Mouse (Mus musculus): Measurements from ENCODE around the gene Mapk7. TPM values are rescaled to one million over a fixed set of nuclear protein-coding genes. Genes with fewer than 3 reads are reported as not detected.

Mapk7 gene
- polyA plus RNA-seq, 1 experiment from 2014 or later: 69.6 TPM

- DNase-seq: peak; percentile 73
- WGBS: 30% methylated on average over 2 of the region's 2 CpGs
- no peaks in the 10 kb centered on the region for H3K27me3 ChIP-seq (ENCODE audit: insufficient read depth, low read length)
- no peak overlapping the region for H3K4me3 ChIP-seq (ENCODE audit: low read depth, low read length)
- no peaks in the 10 kb centered on the region for H3K36me3 ChIP-seq (ENCODE audit: insufficient read depth)
- no peaks in the 10 kb centered on the region for H3K9me3 ChIP-seq (ENCODE audit: low read depth, low read length)
- H3K4me2 ChIP-seq: no peak overlapping the region
- H3K9ac ChIP-seq: no peak overlapping the region
- H3K4me1 ChIP-seq (ENCODE audit: insufficient read depth): peaks cover 20% of the 10 kb centered on the region
- ATAC-seq (ENCODE audit: insufficient read depth): no peak
- peak overlapping the region; percentile 81 for H3K27ac ChIP-seq (ENCODE audit: low read depth)
- no peak for TF ChIP-seq CTCF (IDR thresholded peaks at IDR 0.05; ENCODE audit: low read depth)
These were observed 30.1 kb downstream of the Mapk7 start for GRCm38 (mm10) chr11:61464071-61464470.

GRCm38 (mm10) chr11:61449499-61450292 is 44.5 kb downstream of the Mapk7 start:
- no peak overlapping the region for H3K9ac ChIP-seq
- H3K4me2 ChIP-seq: no peak overlapping the region
- H3K9me3 ChIP-seq (ENCODE audit: low read depth, low read length): no peaks in the 10 kb centered on the region
- H3K4me3 ChIP-seq (ENCODE audit: low read depth, low read length): no peak overlapping the region
- H3K4me1 ChIP-seq (ENCODE audit: insufficient read depth): peaks cover 9% of the 10 kb centered on the region; the same call in 1 of the 2 replicates
- H3K27ac ChIP-seq (ENCODE audit: low read depth): 0 out of 2 replicates have a peak overlapping the region, but pooled peaks have one; percentile 21
- DNase-seq (no peak), ATAC-seq (ENCODE audit: insufficient read depth) (no peak)
- H3K36me3 ChIP-seq (ENCODE audit: insufficient read depth): no peaks in the 10 kb centered on the region
- TF ChIP-seq CTCF (IDR thresholded peaks at IDR 0.05; ENCODE audit: low read depth): peak; percentile 32; the same call in 1 of the 2 replicates
- H3K27me3 ChIP-seq (ENCODE audit: insufficient read depth, low read length): no peaks in the 10 kb centered on the region
- WGBS: 70% methylated on average over 24 of the region's 24 CpGs

GRCm38 (mm10) chr11:61448599-61449225 is 45.5 kb downstream of the Mapk7 start:
- H3K4me3 ChIP-seq (ENCODE audit: low read depth, low read length): no peak overlapping the region
- H3K27me3 ChIP-seq (ENCODE audit: insufficient read depth, low read length): no peaks in the 10 kb centered on the region
- 66% methylated on average over 9 of the region's 9 CpGs for WGBS
- DNase-seq (peak; percentile 30), ATAC-seq (ENCODE audit: insufficient read depth) (no peak)
- H3K4me1 ChIP-seq (ENCODE audit: insufficient read depth): peaks cover 9% of the 10 kb centered on the region; the same call in 1 of the 2 replicates
- TF ChIP-seq CTCF (IDR thresholded peaks at IDR 0.05; ENCODE audit: low read depth): no peak
- H3K9me3 ChIP-seq (ENCODE audit: low read depth, low read length): no peaks in the 10 kb centered on the region
- H3K4me2 ChIP-seq: no peak overlapping the region
- H3K9ac ChIP-seq: no peak overlapping the region
- H3K27ac ChIP-seq (ENCODE audit: low read depth): peak overlapping the region; percentile 21; the same call in 1 of the 2 replicates
- H3K36me3 ChIP-seq (ENCODE audit: insufficient read depth): no peaks in the 10 kb centered on the region

GRCm38 (mm10) chr11:61448041-61448440 is 46.2 kb downstream of the Mapk7 start:
- WGBS: 41% methylated on average over 5 of the region's 5 CpGs
- ATAC-seq (ENCODE audit: insufficient read depth): no peak

GRCm38 (mm10) chr11:61447296-61447695 is 46.9 kb downstream of the Mapk7 start:
- Histone ChIP-seq H3K36me3 (ENCODE audit: insufficient read depth) (no peaks in the 10 kb centered on the region), H3K4me1 (ENCODE audit: insufficient read depth) (peaks cover 9% of the 10 kb centered on the region; the same call in 1 of the 2 replicates), H3K9ac (no peak overlapping the region), H3K4me3 (ENCODE audit: low read depth, low read length) (no peak overlapping the region), H3K27me3 (ENCODE audit: insufficient read depth, low read length) (no peaks in the 10 kb centered on the region), H3K27ac (ENCODE audit: low read depth) (no peak overlapping the region), H3K9me3 (ENCODE audit: low read depth, low read length) (no peaks in the 10 kb centered on the region), H3K4me2 (no peak overlapping the region)
- TF ChIP-seq CTCF (IDR thresholded peaks at IDR 0.05; ENCODE audit: low read depth): no peak
- WGBS: 82% methylated on average over 8 of the region's 8 CpGs
- no peak for ATAC-seq (ENCODE audit: insufficient read depth)
- no peak for DNase-seq

More at GRCm38 (mm10) chr11:61448041-61448440, 46.2 kb downstream of the Mapk7 start:
- Histone ChIP-seq H3K9ac (no peak overlapping the region), H3K27ac (ENCODE audit: low read depth) (no peak overlapping the region), H3K9me3 (ENCODE audit: low read depth, low read length) (no peaks in the 10 kb centered on the region), H3K4me1 (ENCODE audit: insufficient read depth) (peaks cover 9% of the 10 kb centered on the region; the same call in 1 of the 2 replicates), H3K27me3 (ENCODE audit: insufficient read depth, low read length) (no peaks in the 10 kb centered on the region), H3K36me3 (ENCODE audit: insufficient read depth) (no peaks in the 10 kb centered on the region), H3K4me2 (no peak overlapping the region), H3K4me3 (ENCODE audit: low read depth, low read length) (no peak overlapping the region)
- TF ChIP-seq CTCF (IDR thresholded peaks at IDR 0.05; ENCODE audit: low read depth): no peak
- no peak for DNase-seq

GRCm38 (mm10) chr11:61443807-61444206 is 50.4 kb downstream of the Mapk7 start:
- no peak overlapping the region for H3K27ac ChIP-seq (ENCODE audit: low read depth)
- H3K4me3 ChIP-seq (ENCODE audit: low read depth, low read length): no peak overlapping the region
- no peak for ATAC-seq (ENCODE audit: insufficient read depth)
- TF ChIP-seq CTCF (IDR thresholded peaks at IDR 0.05; ENCODE audit: low read depth): no peak
- no peak for DNase-seq
- no peaks in the 10 kb centered on the region for H3K36me3 ChIP-seq (ENCODE audit: insufficient read depth)
- no peak overlapping the region for H3K9ac ChIP-seq
- no peaks in the 10 kb centered on the region for H3K9me3 ChIP-seq (ENCODE audit: low read depth, low read length)
- H3K4me2 ChIP-seq: no peak overlapping the region
- peaks cover 8% of the 10 kb centered on the region; the same call in 1 of the 2 replicates for H3K4me1 ChIP-seq (ENCODE audit: insufficient read depth)
- no peaks in the 10 kb centered on the region for H3K27me3 ChIP-seq (ENCODE audit: insufficient read depth, low read length)
- WGBS: 81% methylated on average over 6 of the region's 6 CpGs

GRCm38 (mm10) chr11:61441670-61442069 is 52.5 kb downstream of the Mapk7 start:
- no peak for DNase-seq
- H3K4me2 ChIP-seq: no peak overlapping the region

More at GRCm38 (mm10) chr11:61441670-61442069, 52.5 kb downstream of the Mapk7 start:
- Histone ChIP-seq H3K36me3 (ENCODE audit: insufficient read depth) (no peaks in the 10 kb centered on the region), H3K4me3 (ENCODE audit: low read depth, low read length) (no peak overlapping the region), H3K9ac (no peak overlapping the region), H3K27ac (ENCODE audit: low read depth) (no peak overlapping the region), H3K9me3 (ENCODE audit: low read depth, low read length) (no peaks in the 10 kb centered on the region), H3K4me1 (ENCODE audit: insufficient read depth) (no peaks in the 10 kb centered on the region), H3K27me3 (ENCODE audit: insufficient read depth, low read length) (no peaks in the 10 kb centered on the region)
- 75% methylated on average over 7 of the region's 7 CpGs for WGBS
- no peak for TF ChIP-seq CTCF (IDR thresholded peaks at IDR 0.05; ENCODE audit: low read depth)
- no peak for ATAC-seq (ENCODE audit: insufficient read depth)
